Mouse (Mus musculus): ENCODE measurements around the gene Ddost.
"Not testable (repeated sequence)": the region's sequence is repeated elsewhere in the genome, so short reads cannot be mapped to it uniquely, and the experiment has no call there.

Gene Ddost

DNA sequence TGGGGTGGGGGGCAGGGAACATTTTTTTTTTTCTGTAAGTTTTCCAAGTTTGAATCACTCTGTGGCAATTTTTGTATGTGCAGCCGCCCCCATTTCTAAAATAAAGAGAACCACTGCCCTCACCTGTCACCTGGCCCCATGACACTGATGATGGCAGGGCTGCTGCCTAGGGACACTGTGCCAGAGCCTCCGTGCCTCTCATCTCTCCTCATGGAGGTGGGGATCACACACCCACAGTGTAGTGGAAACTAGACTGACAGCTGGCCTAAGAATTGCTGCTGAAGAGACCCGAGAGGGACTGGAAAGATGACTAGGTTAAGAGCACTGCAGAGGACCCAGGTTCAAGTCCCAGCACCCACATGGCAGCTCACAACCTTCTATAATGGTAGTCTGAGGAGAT is 7.6 kb downstream of the Ddost start:
- no peak for DNase-seq

DNA sequence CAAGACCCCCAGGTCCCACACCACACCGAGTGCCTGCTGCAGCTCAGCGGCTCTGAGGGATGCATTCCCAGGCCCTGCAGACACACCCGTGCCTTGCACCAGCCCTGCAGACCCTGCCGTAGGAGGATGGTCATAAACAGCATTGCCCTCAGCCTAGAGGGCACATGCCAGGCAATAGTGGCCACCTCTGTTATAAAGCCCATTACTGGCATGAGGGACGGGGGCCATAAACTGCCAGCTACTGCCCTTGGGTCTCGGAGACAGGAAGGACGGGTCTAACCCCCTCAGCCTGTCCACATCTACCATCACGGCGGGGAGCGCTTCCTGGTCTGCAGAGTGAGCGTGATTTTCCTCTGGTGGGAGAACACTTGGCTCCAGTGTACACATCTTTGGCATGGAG is 8.5 kb downstream of the Ddost start:
- no peak for DNase-seq

GRCm38 (mm10) chr4:138313795-138314194 is 9.3 kb downstream of the Ddost start:
- no peak for DNase-seq

- DNase-seq = no peak
Observed at GRCm38 (mm10) chr4:138315781-138316180, 11.3 kb downstream of the Ddost start.

DNA sequence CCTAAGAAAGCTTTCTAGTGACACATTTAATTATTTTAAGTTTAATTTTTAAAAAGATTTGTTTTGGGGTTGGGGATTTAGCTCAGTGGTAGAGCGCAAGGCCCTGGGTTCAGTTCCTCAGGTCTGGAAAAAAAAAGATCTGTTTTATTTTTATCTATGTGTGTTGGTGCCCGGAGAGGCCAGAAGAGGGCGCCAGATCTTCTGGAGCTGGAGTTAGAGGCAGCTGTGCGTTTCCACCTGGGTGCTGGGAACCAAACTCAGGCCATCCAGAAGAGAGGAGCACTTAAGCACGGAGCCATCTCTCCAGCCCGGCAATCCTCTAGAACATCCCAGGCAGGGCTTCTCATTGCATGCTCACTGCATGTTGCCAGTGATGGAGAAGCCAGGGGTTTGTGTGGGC is 11.8 kb downstream of the Ddost start:
- no peak for DNase-seq

- DNase-seq = peak; percentile 61
Observed at GRCm38 (mm10) chr4:138318509-138319266, 14.2 kb downstream of the Ddost start.

DNA sequence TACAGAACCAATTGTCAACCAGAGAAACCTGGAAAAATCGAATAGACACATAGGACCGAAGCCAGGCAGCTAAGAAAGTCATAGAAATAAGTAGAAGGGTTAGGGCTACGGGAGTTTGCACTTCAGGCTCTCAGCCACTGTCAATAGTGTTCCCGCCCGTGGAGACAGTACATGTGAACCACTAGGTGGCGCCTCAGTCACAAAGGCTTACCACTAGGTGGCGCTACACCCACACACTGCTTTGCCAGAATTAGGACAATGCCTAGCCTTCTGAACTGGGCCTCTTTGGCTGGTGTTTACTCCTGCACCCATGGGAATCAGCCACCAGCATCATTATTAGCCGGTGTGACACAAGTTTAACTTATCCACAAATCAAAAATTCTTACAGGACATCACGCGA is 15.0 kb downstream of the Ddost start:
- DNase-seq = peak; percentile 83

- no peak for DNase-seq
Observed at GRCm38 (mm10) chr4:138320711-138321110, 16.2 kb downstream of the Ddost start.

GRCm38 (mm10) chr4:138321488-138321887 is 17.0 kb downstream of the Ddost start:
- DNase-seq = no peak

- no peak for DNase-seq
Observed at GRCm38 (mm10) chr4:138322692-138323091, 18.2 kb downstream of the Ddost start.

- no peak for DNase-seq
Observed at GRCm38 (mm10) chr4:138323753-138324152, 19.2 kb downstream of the Ddost start.

- DNase-seq = no peak
Observed at GRCm38 (mm10) chr4:138324451-138324850, 19.9 kb downstream of the Ddost start.

DNA sequence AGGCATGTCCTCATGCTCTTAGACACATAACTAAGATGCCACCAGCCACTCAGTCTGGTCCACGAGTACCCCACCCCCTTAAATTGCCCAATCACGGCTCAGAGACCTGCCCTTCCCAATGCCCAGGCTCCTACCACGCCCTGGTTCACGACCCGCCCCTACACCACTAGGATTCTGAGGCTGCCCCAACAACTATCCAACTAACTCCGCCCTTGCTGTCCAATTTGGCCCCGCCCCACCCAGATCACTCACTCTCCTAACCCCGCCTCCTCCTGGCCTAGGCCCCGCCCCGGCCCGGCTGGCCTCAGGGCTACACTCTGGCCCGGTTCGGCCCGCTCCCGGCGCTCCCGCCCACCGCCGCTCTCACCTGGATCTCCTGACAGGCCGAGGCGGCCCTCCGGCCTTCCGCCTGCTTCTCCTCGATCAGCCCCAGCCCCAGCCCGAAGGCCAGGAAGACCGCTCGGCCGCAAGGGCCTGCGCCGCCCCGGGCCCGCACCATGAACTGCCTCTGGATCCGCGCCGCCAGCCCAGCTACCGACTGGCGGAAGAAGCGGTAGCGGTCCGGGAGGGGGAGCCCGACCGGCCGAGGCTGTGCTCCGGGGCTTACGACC is 21.0 kb downstream of the Ddost start:
- peak; percentile 95 for DNase-seq

- DNase-seq = peak; percentile 92
Observed at GRCm38 (mm10) chr4:138326077-138326695, 21.7 kb downstream of the Ddost start, which contains the start of gene Pink1. Gene Pink1 (minus strand): TSS chr4:138326307.

- not testable (repeated sequence) for DNase-seq
Observed at GRCm38 (mm10) chr4:138327155-138327554, 22.6 kb downstream of the Ddost start.

DNA sequence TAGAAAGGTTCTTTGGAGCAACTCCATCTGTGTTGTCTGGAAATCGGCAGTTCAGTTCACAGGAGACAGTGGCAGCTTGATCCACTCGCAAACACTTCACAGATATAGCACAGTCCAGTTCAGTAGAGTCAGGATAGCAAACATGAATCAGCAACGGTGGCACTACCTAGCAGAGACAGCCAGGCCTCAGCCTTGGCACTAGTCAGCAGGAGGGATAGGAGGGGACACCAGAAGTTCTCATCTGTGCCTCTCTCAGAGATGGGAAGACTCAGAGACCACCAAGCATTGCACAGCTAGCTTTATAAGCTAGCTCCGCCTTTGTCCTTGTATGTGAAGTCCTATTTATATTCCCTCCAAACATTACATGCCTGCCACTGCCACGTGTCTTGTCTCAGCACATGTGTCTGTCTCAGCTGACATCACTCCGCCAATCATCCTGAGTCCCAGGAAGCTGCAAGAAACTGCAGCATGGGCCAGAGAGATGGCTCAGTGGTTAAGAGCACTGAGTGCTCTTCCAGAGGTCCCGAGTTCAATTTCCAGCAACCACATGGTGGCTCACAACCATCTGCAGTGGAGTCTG is 23.5 kb downstream of the Ddost start:
- no peak for DNase-seq

GRCm38 (mm10) chr4:138330264-138330671 is 25.7 kb downstream of the Ddost start:
- no peak for DNase-seq

GRCm38 (mm10) chr4:138331647-138332046 is 27.1 kb downstream of the Ddost start:
- no peak for DNase-seq

- no peak for DNase-seq
Observed at GRCm38 (mm10) chr4:138333135-138333534, 28.6 kb downstream of the Ddost start.

DNA sequence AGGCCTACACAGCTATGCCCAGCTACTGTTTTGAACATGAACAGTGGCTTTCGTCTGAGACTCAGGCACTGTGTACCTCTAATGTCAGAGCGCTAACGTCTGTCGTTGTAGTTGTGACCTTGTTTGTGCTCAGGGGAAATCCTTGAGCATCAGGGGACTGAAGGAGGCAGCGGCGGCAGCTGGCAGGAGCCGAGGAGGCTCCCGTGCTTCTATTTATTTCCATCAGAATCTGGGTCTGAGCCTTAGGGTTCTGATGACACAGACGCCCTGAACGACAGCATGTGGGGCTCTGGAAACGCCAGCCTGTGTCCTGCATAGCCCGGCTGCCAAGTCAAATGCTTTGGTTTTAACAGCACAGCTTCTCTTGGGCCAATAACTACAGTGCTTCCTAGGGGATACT is 30.5 kb downstream of the Ddost start:
- no peak for DNase-seq

DNA sequence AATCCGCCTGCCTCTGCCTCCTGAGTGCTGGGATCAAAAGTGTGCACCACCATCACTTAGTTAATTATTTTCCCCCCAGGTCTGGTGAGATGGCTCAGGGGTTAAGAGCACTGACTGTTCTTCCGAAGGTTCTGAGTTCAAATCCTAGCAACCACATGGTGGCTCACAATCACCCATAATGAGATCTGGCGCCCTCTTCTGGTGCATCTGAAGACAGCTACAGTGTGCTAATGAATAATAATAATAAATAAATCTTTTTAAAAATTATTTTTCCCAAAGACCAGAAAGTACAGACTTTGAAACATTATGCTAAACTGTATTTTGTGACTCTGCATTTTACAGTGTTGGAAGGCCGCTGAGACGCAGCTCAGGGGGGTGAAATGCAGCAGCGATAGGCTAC is 31.1 kb downstream of the Ddost start:
- no peak for DNase-seq

DNA sequence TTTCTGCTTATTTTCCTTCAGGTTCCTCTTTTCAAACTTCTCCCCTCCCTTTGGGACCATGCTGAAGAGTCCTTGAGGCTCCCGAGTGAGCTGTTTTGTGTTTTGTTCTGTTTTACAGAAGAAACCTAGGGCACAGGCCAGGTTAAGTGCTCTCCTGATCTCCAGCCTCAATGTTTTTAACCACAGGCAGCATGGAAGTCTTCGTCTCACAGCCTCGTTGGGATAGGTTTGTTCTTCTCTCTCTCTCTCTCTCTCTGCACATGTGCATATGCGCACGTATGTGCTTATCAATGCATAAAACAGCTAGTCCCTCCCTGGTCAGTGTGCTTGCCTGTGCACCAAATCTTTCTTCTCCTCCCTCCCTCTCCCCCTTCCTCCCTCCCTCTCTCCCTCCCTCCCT is 32.3 kb downstream of the Ddost start:
- DNase-seq = no peak

DNA sequence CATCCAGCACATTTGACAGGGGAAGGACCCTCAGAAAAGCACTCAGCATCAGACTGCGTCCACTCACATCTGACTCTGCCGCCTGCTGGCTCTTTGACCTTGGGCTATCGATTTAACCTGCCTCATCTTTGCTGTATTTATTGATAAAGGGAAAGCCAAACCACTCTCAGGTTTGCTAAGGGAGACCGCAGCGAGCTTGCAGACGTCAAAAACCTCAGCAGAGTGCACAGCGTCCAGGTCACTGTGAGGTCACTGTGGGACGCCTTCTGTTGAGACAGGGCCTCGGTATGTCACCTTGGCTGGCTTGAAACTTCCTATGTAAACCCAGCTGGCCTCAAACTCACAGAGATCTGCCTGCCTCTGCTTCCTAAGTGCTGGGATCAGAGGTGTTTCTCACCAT is 32.8 kb downstream of the Ddost start:
- no peak for DNase-seq

DNA sequence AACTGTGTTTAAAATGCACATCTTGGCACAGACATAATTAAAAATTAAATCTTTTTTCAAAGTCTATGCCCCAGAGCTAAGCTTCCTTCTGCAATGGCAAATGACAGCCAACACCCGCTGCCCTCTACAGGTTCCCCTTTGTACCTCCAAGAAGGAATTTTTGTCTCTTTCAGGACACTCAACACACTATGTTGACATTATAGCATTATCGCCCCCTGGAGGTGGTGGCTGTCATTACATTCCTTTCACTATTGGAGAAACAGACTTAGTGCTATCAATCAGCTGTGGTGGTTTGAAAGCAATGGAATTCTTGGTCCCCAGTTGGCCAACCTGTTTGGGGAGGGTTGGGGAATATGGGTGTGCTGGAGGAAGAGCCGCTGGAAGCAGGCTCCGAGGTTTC is 35.4 kb downstream of the Ddost start:
- no peak for DNase-seq

Measured in right cerebral cortex, adult 18-20 months (tissue).